Mouse (Mus musculus) olfactory bulb, adult 2 months (tissue): ENCODE measurements around the gene Tcf7l2. TPM values are rescaled to one million over a fixed set of nuclear protein-coding genes. Genes with fewer than 3 reads are reported as not detected.
A peak's percentile ranks its signal among the peaks of the same experiment; 100 is the strongest.

Experiments
- H3K27ac ChIP-seq: fragments of 200-500 bp; 2 replicates; pipeline ENCODE4 v1.5.1; 2012; ENCODE audit warnings: low read depth, low read length; ENCODE audit not compliant: insufficient read depth
- H3K4me1 ChIP-seq: fragments of 200-500 bp; 2 replicates; pipeline ENCODE4 v1.6.1; 2012; ENCODE audit warnings: low read length; ENCODE audit not compliant: control insufficient read depth, insufficient read depth
- H3K4me3 ChIP-seq: fragments of 200-500 bp; 2 replicates; pipeline ENCODE4 v1.5.1; 2012; ENCODE audit warnings: mild to moderate bottlenecking, low read depth, low read length, moderate library complexity; ENCODE audit not compliant: insufficient read depth
- CTCF ChIP-seq: fragments of 200-500 bp; IDR thresholded peaks from 2 replicates; pipeline ENCODE4 v1.5.1; 2012; ENCODE audit warnings: low read depth, mild to moderate bottlenecking, low read length, moderate library complexity; ENCODE audit not compliant: insufficient read depth
- POLR2A ChIP-seq: fragments of 200-500 bp; IDR thresholded peaks from 2 replicates; pipeline ENCODE4 v1.6.1; 2012; ENCODE audit warnings: mild to moderate bottlenecking, low read depth, low read length, moderate library complexity; ENCODE audit not compliant: insufficient read depth
- WGBS: fragments of 180-500 bp; shearing (Covaris S2); methylation state at CpG from one replicate; pipeline ENCODE4 v1.1.7; 2018; 5-methylcytosine and 5-hydroxymethylcytosine counted together
- polyA plus RNA-seq: library from polyadenylated mRNA; stranded (reverse); fragments of >200 nt; gene quantifications from 2 replicates; pipeline ENCODE4 v1.2.4, GENCODE M21; 2012; ENCODE audit warnings: low replicate concordance; ENCODE audit not compliant: missing spikeins, insufficient read depth, insufficient read length

Gene Tcf7l2
- polyA plus RNA-seq = not detected in 2 replicates

DNA sequence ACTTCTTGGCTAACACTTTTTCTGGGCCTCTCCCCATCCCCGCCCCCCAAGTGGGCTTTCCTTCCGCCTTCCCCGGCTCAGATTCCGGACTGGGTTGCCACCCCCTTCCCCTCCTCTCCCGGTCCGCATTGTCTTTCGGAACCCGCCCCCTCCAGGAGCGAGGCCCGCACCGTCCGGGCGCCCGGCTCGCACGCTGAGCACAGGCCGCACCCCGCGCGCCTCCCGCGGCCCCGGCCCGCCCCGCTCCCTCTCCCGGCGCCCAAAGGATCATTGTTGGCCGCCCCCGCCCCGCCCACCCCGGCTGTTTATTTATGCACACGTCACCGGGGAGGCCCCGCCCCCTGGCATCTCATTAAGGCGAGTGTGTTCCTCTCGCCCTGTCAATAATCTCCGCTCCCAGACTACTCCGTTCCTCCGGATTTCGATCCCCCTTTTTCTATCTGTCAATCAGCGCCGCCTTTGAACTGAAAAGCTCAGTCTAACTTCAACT, at the start of gene Tcf7l2:
TSS of gene Tcf7l2 (plus strand) at position 382 of the 490 bp plus-strand sequence.
- TF ChIP-seq CTCF = no peak
- TF ChIP-seq POLR2A = no peak
- WGBS = 3% methylated on average over 40 of the region's 42 CpGs
- Histone ChIP-seq H3K27ac (0 out of 2 replicates have a peak within 1 kb of the TSS, but pooled peaks have one; percentile 16), H3K4me1 (peaks cover 17% of the 10 kb centered on the region), H3K4me3 (peak within 1 kb of the TSS; percentile 41)

DNA sequence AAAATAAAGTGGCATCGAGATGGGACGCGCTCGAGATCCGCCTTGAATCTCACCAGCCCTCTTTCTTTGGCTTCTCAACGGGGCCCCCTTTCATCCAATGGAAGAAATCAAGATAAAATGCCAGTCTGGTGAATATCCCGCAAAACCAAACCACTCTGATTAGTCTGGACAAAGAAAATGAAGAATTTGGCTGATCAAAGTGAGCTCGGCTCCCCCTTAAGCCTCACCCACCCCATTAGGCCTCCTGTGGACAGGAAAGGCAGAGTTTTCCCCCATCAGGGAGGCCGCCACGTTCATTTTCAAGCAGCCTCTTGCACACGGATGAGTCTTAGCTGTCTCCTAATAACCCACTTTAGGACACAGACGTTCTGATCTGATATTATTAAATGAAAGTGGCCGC, 47.0 kb upstream of the Tcf7l2 start:
- Histone ChIP-seq H3K4me3 (no peak overlapping the region), H3K27ac (no peak overlapping the region), H3K4me1 (peaks cover 2% of the 10 kb centered on the region; the same call in 1 of the 2 replicates)
- 62% methylated on average over 13 of the region's 13 CpGs for WGBS
- TF ChIP-seq POLR2A = no peak
- TF ChIP-seq CTCF = no peak

DNA sequence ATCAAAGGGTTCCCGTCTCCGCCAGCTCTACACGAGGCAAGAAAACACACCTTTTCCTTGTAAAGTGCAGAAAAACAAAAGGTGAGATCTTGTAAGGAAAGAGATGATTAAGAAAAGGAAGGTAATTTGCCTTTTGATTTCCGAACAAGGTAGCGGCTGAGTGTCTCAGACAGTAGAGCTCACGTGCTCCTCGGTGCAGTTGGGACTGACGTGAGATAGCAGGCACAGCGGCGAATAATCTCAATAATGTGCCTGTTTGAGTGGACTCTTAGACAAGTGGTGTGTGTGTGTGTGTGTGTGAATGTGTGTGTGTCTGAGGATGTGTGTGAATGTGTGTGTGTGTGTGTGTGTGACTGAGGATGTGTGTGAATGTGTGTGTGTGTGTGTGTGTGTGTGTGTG, 46.2 kb upstream of the Tcf7l2 start:
- H3K4me3 ChIP-seq = no peak overlapping the region
- 89% methylated on average over 10 of the region's 10 CpGs for WGBS
- peaks cover 2% of the 10 kb centered on the region; the same call in 1 of the 2 replicates for H3K4me1 ChIP-seq

DNA sequence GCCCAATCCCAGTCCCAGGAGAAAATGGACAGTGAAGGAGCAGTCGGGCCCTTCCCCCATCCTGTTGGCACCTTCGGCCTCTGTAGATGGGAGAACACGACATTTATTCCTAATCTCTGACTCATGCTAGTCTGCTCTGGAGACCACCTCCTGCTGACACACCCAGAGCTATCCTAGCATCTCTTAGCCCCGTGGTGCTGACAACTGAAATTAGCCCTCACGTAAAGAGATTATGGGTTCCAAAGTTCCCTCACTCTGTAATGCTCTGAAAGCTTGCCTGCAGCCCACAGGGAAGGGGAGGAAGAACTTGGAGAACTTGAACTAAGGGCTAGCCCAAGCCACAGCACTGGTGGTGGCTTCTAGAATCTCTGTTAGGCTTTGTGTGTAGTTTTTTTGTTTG, 42.7 kb upstream of the Tcf7l2 start:
- TF ChIP-seq CTCF (no peak), POLR2A (no peak)
- Histone ChIP-seq H3K27ac (no peak overlapping the region), H3K4me1 (peaks cover 2% of the 10 kb centered on the region; the same call in 1 of the 2 replicates), H3K4me3 (no peak overlapping the region)
- 45% methylated on average over 5 of the region's 5 CpGs for WGBS

More for the DNA sequence above, 46.2 kb upstream of the Tcf7l2 start:
- H3K27ac ChIP-seq = no peak overlapping the region
- TF ChIP-seq CTCF (no peak), POLR2A (no peak)

DNA sequence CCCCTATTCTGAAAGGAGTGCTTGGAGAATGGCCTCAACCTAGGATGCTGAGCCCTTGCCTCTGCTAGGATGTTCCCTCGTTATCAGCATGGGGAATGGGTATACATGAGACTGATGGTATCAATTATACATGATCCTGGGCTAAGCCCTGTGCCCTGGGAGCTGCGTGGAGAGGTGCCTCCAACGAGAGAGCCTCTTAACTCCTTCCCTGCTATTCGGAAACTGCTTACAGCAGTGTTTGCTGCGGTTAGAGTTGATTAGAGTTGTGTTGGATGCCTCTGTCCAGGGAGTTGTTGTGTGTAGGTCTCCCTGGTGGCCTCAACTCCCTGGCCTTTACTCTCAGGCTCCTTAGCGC, 41.4 kb upstream of the Tcf7l2 start:
- Histone ChIP-seq H3K4me3 (no peak overlapping the region), H3K4me1 (peaks cover 2% of the 10 kb centered on the region; the same call in 1 of the 2 replicates), H3K27ac (no peak overlapping the region)
- TF ChIP-seq CTCF (no peak), POLR2A (no peak)
- 67% methylated on average over 6 of the region's 6 CpGs for WGBS

DNA sequence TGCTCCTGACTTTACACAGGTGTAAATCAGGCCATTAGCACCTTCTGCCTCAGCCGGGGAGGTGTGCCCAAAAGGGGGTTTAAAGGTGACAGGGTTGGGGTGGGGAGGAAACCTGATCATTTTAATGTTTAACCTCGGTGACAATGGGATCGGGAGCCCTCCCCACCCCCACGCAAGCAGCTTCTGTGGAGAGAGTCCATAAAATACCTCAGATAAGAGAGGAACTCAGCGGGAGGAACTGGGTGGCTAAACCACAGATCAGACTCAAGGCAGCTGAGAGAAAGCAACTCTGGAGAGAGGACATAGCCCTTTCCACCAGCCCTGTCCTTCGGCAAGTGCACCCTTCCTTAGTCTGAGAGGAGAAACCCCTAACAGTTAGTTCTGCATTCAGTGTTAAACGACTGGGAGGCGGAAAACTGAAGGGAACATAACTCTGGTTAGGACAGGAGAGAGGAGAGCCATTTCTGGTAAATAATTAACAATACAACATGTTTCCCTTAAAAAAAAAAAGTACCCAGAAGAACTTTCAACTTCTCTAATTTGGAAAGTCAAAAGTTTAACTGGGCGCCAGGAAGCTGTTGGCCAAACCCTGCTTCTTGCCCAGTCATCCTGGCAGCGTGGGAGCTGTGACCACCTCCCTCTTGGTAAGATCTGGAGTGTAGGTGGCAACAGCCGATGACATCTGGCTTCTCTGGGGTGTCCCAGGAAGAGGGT, 40.9 kb upstream of the Tcf7l2 start:
- no peak overlapping the region for H3K27ac ChIP-seq
- no peak overlapping the region for H3K4me3 ChIP-seq
- TF ChIP-seq POLR2A (no peak), CTCF (no peak)
- peaks cover 2% of the 10 kb centered on the region; the same call in 1 of the 2 replicates for H3K4me1 ChIP-seq
- 78% methylated on average over 11 of the region's 11 CpGs for WGBS

DNA sequence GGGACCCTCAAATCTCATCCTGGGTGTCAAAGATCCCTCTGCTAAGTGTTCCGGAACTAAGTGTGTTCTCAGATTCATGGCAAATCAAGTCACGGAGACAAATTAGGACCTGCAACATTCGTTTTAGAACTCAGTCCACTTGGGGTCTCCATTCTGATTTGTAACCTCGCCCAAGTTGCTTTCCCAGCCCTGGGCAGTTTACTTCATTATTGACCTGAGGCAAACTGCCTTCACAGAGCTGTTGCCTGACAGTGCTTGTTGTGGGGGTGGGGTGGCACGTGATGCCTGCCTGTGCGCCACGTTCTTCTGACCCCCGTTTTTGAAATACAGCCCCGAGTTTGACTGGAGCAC, 40.4 kb upstream of the Tcf7l2 start:
- WGBS = 93% methylated on average over 9 of the region's 9 CpGs
- TF ChIP-seq POLR2A = no peak
- no peak for TF ChIP-seq CTCF

DNA sequence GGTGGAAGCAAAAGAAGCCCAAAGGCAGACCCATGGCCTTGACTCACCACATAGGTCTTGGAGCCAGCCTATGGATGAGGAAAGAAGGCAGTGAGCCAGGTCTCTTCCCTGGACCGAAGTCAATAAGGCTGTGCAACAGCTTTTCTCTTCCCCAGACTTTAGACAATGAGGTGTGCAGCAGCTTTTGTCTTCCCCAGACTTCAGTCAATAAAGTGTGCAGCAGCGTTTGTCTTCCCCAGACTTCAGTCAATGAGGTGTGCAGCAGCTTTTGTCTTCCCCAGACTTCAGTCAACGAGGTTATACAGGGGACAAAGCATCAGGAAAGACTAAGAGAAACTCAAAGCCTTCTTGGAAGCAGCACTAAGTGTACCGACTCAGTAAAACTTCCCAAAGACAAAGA, 39.5 kb upstream of the Tcf7l2 start:
- H3K4me3 ChIP-seq = no peak overlapping the region
- H3K4me1 ChIP-seq = peaks cover 2% of the 10 kb centered on the region; the same call in 1 of the 2 replicates
- TF ChIP-seq CTCF (no peak), POLR2A (no peak)
- H3K27ac ChIP-seq = no peak overlapping the region
- 65% methylated on average over 4 of the region's 4 CpGs for WGBS

More for the DNA sequence above, 40.4 kb upstream of the Tcf7l2 start:
- peaks cover 2% of the 10 kb centered on the region; the same call in 1 of the 2 replicates for H3K4me1 ChIP-seq
- no peak overlapping the region for H3K27ac ChIP-seq
- no peak overlapping the region for H3K4me3 ChIP-seq

DNA sequence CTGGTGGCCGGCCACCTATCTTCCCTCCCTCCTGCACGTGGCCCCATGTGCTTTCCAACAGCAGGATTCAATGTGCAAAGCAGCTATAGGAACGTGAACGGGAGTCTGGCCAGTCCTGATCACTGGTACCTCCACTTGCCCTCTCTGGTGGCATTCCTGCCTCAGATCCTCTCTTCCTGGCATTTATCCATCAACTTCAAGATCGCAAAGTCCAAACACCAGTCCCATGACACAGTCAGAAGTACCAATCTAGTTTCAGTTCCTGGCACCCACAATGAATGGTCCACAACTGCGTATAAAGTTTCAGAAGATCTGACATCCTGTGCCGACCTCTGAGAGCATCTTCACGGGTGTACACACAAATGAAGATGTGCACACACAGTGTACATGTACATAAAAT, 38.9 kb upstream of the Tcf7l2 start:
- no peak overlapping the region for H3K27ac ChIP-seq
- H3K4me1 ChIP-seq = peaks cover 2% of the 10 kb centered on the region; the same call in 1 of the 2 replicates
- H3K4me3 ChIP-seq = no peak overlapping the region
- TF ChIP-seq CTCF (no peak), POLR2A (no peak)
- WGBS = 93% methylated on average over 8 of the region's 8 CpGs
